Mouse (Mus musculus): ENCODE data around the gene Gm20696.

- TF ChIP-seq CTCF (IDR thresholded peaks at IDR 0.05; ENCODE audit: borderline replicate concordance, insufficient read depth, low read depth, low read length): no peak
- no peak for TF ChIP-seq POLR2A (IDR thresholded peaks at IDR 0.05; ENCODE audit: borderline replicate concordance, insufficient read depth, low read length)
Measured at GRCm38 (mm10) chr6:99347836-99348235, 318.8 kb downstream of the Gm20696 start.

Data from cerebellum, adult 2 months (tissue).